Mouse (Mus musculus) myocyte (in vitro differentiated cells): Measurements from ENCODE around the gene Gm21818.
"Not testable (repeated sequence)": the region's sequence is repeated elsewhere in the genome, so short reads cannot be mapped to it uniquely, and the experiment has no call there.

Experiments used
- CEBPB ChIP-seq: IDR thresholded peaks from 2 replicates; pipeline ENCODE4 v1.6.1; 2011; ENCODE audit warnings: mild to moderate bottlenecking, moderate library complexity; ENCODE audit not compliant: poor library complexity, insufficient read depth, severe bottlenecking
- MAX ChIP-seq: IDR thresholded peaks from one replicate; pipeline ENCODE4 v1.6.1; 2011; ENCODE audit warnings: low read depth, mild to moderate bottlenecking, control low read depth
- MYOG ChIP-seq, 3 experiments: IDR thresholded peaks; one replicate each; pipeline ENCODE4 v1.6.1; 2011; ENCODE audit warnings: control low read depth in 2 of 3, low read depth in 2 of 3, mild to moderate bottlenecking in 2 of 3; ENCODE audit not compliant: insufficient read length in 2 of 3, control insufficient read depth in 1 of 3, insufficient read depth in 1 of 3
- POLR2A ChIP-seq: IDR thresholded peaks from one replicate; pipeline ENCODE4 v1.6.1; 2011; ENCODE audit warnings: low read depth, mild to moderate bottlenecking, control low read depth, moderate library complexity; ENCODE audit not compliant: insufficient read length

GRCm38 (mm10) chr13:120215847-120216246 is 43.6 kb downstream of the Gm21818 start, which contains the start of gene Gm21762:
- not testable (repeated sequence) for TF ChIP-seq CEBPB; MAX; MYOG (IDR thresholded peaks at IDR 0.05; ENCODE audit: control insufficient read depth in 1 of 3, insufficient read depth in 1 of 3, insufficient read length in 2 of 3, low read depth in 2 of 3); POLR2A
